Mouse (Mus musculus) B cell, adult 62 days (primary cell): ENCODE results near the gene Dcp1a. TPM values are rescaled to one million over a fixed set of nuclear protein-coding genes. Genes with fewer than 3 reads are reported as not detected.

Experiments
- total RNA-seq: library from RNA; stranded (reverse); gene quantifications from 4 replicates; pipeline ENCODE4 v1.2.4, GENCODE M21; 2023

The Dcp1a gene
- 53.9 to 59.9 TPM (median 58.5 TPM) in 4 replicates for total RNA-seq

GRCm38 (mm10) chr14:30479361-30479948 is at the start of gene Dcp1a:
Gene Dcp1a, plus strand, starts transcription at chr14:30479535.

DNA sequence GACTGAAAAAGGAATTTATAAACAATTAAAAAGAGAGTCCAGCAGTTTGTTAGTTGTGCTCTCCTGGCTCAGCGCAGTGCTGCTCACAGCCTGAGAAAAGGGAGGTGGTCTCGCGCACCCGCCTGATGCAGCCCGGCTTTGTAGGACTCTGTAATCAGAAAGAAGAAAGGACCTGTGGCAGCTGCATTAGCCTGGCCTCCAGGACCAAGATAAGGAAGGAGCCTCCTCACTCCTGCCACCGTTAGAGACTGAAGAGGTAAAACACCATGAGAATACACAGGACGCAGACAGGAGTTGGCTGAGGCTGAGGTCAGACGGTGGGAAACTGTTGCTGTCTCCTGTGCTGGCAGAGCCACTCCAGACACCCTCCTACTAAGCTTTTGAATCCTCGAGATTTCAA is 12.0 kb downstream of the Dcp1a start, which contains the start of gene Cacna1d:
Cacna1d (minus strand) TSS at position 114 of the 400 bp plus-strand sequence.

GRCm38 (mm10) chr14:30548131-30548720 is 68.9 kb downstream of the Dcp1a start, which contains the start of gene Tkt:
Gene Tkt, plus strand, starts transcription at chr14:30548359.

Other genes starting within 250 kb of the Dcp1a start
- gene Cacna1d, start 11.9 kb downstream of the Dcp1a start, total RNA-seq, result 5.6 to 6.5 TPM (median 5.9 TPM) in 4 replicates
- gene Tkt, start 68.8 kb downstream of the Dcp1a start, total RNA-seq, result 165 to 193 TPM (median 174 TPM) in 4 replicates
- gene Prkcd, start 146.7 kb downstream of the Dcp1a start, total RNA-seq, result 452 to 487 TPM (median 473 TPM) in 4 replicates
- 14.5 to 16.4 TPM (median 15.8 TPM) in 4 replicates for gene Rft1, start 174.8 kb downstream of the Dcp1a start, total RNA-seq
- 18.1 to 23.2 TPM (median 21.2 TPM) in 4 replicates for gene Sfmbt1, start 235.3 kb downstream of the Dcp1a start, total RNA-seq